Mouse (Mus musculus): ENCODE measurements around the gene Dnajc11. TPM values are rescaled to one million over a fixed set of nuclear protein-coding genes. Genes with fewer than 3 reads are reported as not detected.

Dnajc11 gene
- polyA plus RNA-seq, 1 experiment from 2014 or later, result 78.4 TPM

DNA sequence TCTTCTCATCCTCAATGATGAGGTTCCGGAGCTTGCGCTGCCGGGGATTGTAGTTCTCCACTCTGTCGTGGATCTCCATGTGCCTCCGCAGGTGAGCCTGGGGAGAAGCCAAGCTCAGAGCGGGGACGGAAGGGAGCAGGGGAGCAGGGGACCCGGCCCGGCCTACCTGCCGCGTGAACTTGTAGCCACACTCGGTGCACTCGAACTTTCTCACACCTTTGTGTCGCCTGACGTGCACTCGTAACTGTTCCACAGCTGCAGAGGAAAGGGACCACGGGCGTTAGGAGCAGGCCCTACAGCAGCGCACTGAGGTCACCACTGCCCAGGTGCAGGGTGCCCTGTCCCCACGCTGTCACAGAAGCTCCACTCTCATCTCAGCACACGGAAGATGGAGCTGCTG lies 86.5 kb downstream of the Dnajc11 start:
- H3K4me3 ChIP-seq (ENCODE audit: low read length), result no peak overlapping the region
- H3K9ac ChIP-seq (ENCODE audit: low read depth, low read length), result no peak overlapping the region
- peaks cover 6% of the 10 kb centered on the region for H3K4me1 ChIP-seq (ENCODE audit: control insufficient read depth, insufficient read depth, low read depth, low read length)
- H3K36me3 ChIP-seq (ENCODE audit: control insufficient read depth, insufficient read depth, low read length), result peaks cover 38% of the 10 kb centered on the region
- H3K27ac ChIP-seq (ENCODE audit: low read depth, low read length), result no peak overlapping the region
- H3K9me3 ChIP-seq (ENCODE audit: control insufficient read depth, low read length), result no peaks in the 10 kb centered on the region
- WGBS, result 90% methylated on average over 21 of the region's 21 CpGs
- no peaks in the 10 kb centered on the region for H3K27me3 ChIP-seq (replicated peaks; ENCODE audit: control insufficient read depth, insufficient read depth, low read length)
- no peak overlapping the region for H3K4me2 ChIP-seq (ENCODE audit: low read length)
- no peak for ATAC-seq

GRCm38 (mm10) chr4:152021568-152022097 lies 88.1 kb downstream of the Dnajc11 start:
- H3K27ac ChIP-seq (ENCODE audit: low read depth, low read length), result no peak overlapping the region
- peaks cover 30% of the 10 kb centered on the region for H3K36me3 ChIP-seq (ENCODE audit: control insufficient read depth, insufficient read depth, low read length)
- H3K4me2 ChIP-seq (ENCODE audit: low read length), result no peak overlapping the region
- 75% methylated on average over 12 of the region's 12 CpGs for WGBS
- no peak overlapping the region for H3K9ac ChIP-seq (ENCODE audit: low read depth, low read length)
- no peaks in the 10 kb centered on the region for H3K9me3 ChIP-seq (ENCODE audit: control insufficient read depth, low read length)
- H3K27me3 ChIP-seq (replicated peaks; ENCODE audit: control insufficient read depth, insufficient read depth, low read length), result no peaks in the 10 kb centered on the region
- no peak overlapping the region for H3K4me3 ChIP-seq (ENCODE audit: low read length)
- peaks cover 22% of the 10 kb centered on the region for H3K4me1 ChIP-seq (ENCODE audit: control insufficient read depth, insufficient read depth, low read depth, low read length)
- no peak for ATAC-seq

DNA sequence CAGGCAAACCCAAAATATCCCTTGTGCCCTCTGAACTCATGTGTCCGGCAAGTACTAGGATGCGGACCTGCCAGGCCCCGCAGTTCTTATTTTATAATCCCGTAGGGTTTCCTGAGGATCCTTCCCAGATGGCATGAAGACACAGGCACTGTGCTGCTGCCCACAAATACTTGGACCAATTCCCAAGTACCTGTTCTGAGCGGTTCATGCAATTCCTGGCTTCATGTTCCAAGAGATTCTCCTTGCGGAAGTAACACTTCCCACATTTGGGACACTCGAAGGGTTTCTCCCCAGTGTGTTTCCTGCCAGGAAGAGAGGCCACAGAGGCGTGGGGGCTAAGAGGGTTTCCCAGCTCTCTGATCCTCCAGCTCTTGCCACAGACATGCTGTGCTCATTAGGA lies 89.0 kb downstream of the Dnajc11 start:
- H3K27me3 ChIP-seq (replicated peaks; ENCODE audit: control insufficient read depth, insufficient read depth, low read length), result no peaks in the 10 kb centered on the region
- H3K4me1 ChIP-seq (ENCODE audit: control insufficient read depth, insufficient read depth, low read depth, low read length), result peaks cover 26% of the 10 kb centered on the region
- ATAC-seq, result no peak
- H3K4me3 ChIP-seq (ENCODE audit: low read length), result no peak overlapping the region
- peaks cover 30% of the 10 kb centered on the region for H3K36me3 ChIP-seq (ENCODE audit: control insufficient read depth, insufficient read depth, low read length)
- no peak overlapping the region for H3K9ac ChIP-seq (ENCODE audit: low read depth, low read length)
- H3K9me3 ChIP-seq (ENCODE audit: control insufficient read depth, low read length), result no peaks in the 10 kb centered on the region
- 94% methylated on average over 8 of the region's 8 CpGs for WGBS
- H3K4me2 ChIP-seq (ENCODE audit: low read length), result no peak overlapping the region
- no peak overlapping the region for H3K27ac ChIP-seq (ENCODE audit: low read depth, low read length)

DNA sequence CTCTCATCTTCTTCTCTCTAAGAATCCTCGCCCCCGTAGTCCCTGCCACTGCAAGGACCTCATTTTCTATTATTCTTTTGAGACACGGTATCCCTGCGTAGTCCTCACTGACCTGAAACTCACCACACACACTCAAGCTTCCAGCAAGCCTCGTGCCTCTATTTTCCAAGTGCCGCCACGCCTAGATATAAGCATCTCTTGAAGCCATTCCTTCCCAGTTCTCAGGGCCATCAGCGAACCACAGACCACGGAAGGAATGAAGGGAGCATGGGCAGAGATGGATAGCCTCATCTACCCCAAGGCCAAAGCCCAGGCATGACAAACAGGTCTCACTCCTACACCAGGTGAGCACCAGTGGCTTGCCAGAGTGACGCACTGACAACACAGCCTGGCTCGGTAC lies 91.0 kb downstream of the Dnajc11 start:
- H3K9ac ChIP-seq (ENCODE audit: low read depth, low read length), result no peak overlapping the region
- no peaks in the 10 kb centered on the region for H3K9me3 ChIP-seq (ENCODE audit: control insufficient read depth, low read length)
- no peak overlapping the region for H3K4me3 ChIP-seq (ENCODE audit: low read length)
- 92% methylated on average over 11 of the region's 11 CpGs for WGBS
- no peak overlapping the region for H3K4me2 ChIP-seq (ENCODE audit: low read length)
- no peak overlapping the region for H3K27ac ChIP-seq (ENCODE audit: low read depth, low read length)
- H3K36me3 ChIP-seq (ENCODE audit: control insufficient read depth, insufficient read depth, low read length), result peaks cover 24% of the 10 kb centered on the region
- no peaks in the 10 kb centered on the region for H3K27me3 ChIP-seq (replicated peaks; ENCODE audit: control insufficient read depth, insufficient read depth, low read length)
- peaks cover 38% of the 10 kb centered on the region for H3K4me1 ChIP-seq (ENCODE audit: control insufficient read depth, insufficient read depth, low read depth, low read length)
- ATAC-seq, result no peak

DNA sequence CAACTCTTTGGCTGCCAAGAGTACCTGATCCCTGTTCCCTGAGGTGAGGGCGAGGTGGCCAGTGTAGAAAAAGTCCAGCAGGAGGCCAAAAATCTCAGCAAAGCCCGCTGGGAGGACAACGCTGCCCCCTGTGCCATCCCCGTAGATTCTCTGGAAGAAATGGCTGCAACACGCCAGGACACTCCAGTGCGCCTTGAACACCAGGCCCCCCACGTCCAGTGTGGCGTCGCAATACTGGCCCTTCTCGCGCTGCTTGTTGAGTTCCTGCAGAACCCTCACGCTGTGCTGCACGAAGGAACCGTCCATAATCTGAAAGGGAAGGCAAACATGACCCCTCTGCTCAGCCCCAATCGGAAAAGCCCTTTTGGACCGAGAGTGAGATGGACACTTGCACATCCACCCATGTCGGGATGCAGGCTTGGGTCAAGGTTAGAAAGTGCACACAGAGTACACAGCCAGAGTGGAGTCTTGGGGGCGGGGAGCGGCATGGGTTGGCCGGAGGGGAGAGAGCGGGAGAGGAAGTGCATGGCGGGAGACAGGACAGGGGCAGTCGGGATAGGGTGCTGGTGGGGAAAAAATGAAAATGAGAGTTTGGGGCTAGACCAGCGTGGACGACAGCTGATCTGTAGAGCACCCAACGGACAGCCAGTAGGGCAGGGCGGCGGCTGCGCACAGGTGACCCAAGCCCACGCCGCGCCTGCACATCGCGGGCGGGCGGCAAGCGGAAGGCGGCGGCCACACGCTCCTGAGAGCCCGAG lies 93.4 kb downstream of the Dnajc11 start:
- H3K4me1 ChIP-seq (ENCODE audit: control insufficient read depth, insufficient read depth, low read depth, low read length), result peaks cover 45% of the 10 kb centered on the region
- H3K9ac ChIP-seq (ENCODE audit: low read depth, low read length), result peak overlapping the region; percentile 75
- peaks cover 5% of the 10 kb centered on the region; the same call in 1 of the 2 replicates for H3K36me3 ChIP-seq (ENCODE audit: control insufficient read depth, insufficient read depth, low read length)
- ATAC-seq, result peak; percentile 67
- no peaks in the 10 kb centered on the region for H3K9me3 ChIP-seq (ENCODE audit: control insufficient read depth, low read length)
- H3K27me3 ChIP-seq (replicated peaks; ENCODE audit: control insufficient read depth, insufficient read depth, low read length), result 0 out of 2 replicates have a peak, but pooled peaks cover under 1% of the 10 kb centered on the region
- peak overlapping the region; percentile 75 for H3K4me3 ChIP-seq (ENCODE audit: low read length)
- peak overlapping the region; percentile 97 for H3K4me2 ChIP-seq (ENCODE audit: low read length)
- peak overlapping the region; percentile 73 for H3K27ac ChIP-seq (ENCODE audit: low read depth, low read length)
- WGBS, result 5% methylated on average over 26 of the region's 41 CpGs

GRCm38 (mm10) chr4:152027524-152027923 lies 94.0 kb downstream of the Dnajc11 start, which contains the start of gene Zbtb48:
Zbtb48 (minus strand) TSS chr4:152027671.
- Histone ChIP-seq H3K9ac (ENCODE audit: low read depth, low read length) (peak within 1 kb of the TSS; percentile 75), H3K4me3 (ENCODE audit: low read length) (peak within 1 kb of the TSS; percentile 75), H3K4me2 (ENCODE audit: low read length) (peak within 1 kb of the TSS; percentile 97), H3K27me3 (replicated peaks; ENCODE audit: control insufficient read depth, insufficient read depth, low read length) (0 out of 2 replicates have a peak, but pooled peaks cover 2% of the 10 kb centered on the region), H3K9me3 (ENCODE audit: control insufficient read depth, low read length) (no peaks in the 10 kb centered on the region), H3K36me3 (ENCODE audit: control insufficient read depth, insufficient read depth, low read length) (0 out of 2 replicates have a peak, but pooled peaks cover 2% of the 10 kb centered on the region), H3K4me1 (ENCODE audit: control insufficient read depth, insufficient read depth, low read depth, low read length) (peaks cover 45% of the 10 kb centered on the region), H3K27ac (ENCODE audit: low read depth, low read length) (peak within 1 kb of the TSS; percentile 73)
- WGBS, result under 1% methylated on average over 33 of the region's 35 CpGs
- ATAC-seq, result peak; percentile 98

DNA sequence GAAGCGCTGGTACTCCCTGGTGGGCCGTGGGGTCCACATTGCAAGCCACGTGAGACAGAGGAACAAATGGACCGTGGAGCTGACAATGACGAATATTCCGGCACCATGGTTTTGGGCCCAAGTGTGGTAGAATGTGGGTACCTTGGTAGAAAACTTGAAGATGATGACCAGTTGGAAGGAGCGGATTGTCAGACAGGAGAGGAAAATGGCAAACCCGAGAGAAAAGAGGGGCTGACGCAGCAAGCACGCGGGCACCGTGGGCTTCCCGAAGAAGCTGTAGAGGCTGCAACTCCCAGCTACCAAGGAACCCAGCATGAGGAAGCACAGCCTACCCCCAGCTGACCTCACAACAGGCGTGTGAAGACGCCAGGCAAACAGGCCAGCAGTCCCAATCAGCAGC lies 95.0 kb downstream of the Dnajc11 start:
- Histone ChIP-seq H3K27me3 (replicated peaks; ENCODE audit: control insufficient read depth, insufficient read depth, low read length) (peaks cover 2% of the 10 kb centered on the region; the same call in 1 of the 2 replicates), H3K27ac (ENCODE audit: low read depth, low read length) (no peak overlapping the region), H3K4me2 (ENCODE audit: low read length) (peak overlapping the region; percentile 97), H3K4me3 (ENCODE audit: low read length) (peak overlapping the region; percentile 75), H3K4me1 (ENCODE audit: control insufficient read depth, insufficient read depth, low read depth, low read length) (peaks cover 45% of the 10 kb centered on the region), H3K9me3 (ENCODE audit: control insufficient read depth, low read length) (no peaks in the 10 kb centered on the region), H3K36me3 (ENCODE audit: control insufficient read depth, insufficient read depth, low read length) (0 out of 2 replicates have a peak, but pooled peaks cover 2% of the 10 kb centered on the region), H3K9ac (ENCODE audit: low read depth, low read length) (peak overlapping the region; percentile 75)
- no peak for ATAC-seq
- 53% methylated on average over 15 of the region's 15 CpGs for WGBS

DNA sequence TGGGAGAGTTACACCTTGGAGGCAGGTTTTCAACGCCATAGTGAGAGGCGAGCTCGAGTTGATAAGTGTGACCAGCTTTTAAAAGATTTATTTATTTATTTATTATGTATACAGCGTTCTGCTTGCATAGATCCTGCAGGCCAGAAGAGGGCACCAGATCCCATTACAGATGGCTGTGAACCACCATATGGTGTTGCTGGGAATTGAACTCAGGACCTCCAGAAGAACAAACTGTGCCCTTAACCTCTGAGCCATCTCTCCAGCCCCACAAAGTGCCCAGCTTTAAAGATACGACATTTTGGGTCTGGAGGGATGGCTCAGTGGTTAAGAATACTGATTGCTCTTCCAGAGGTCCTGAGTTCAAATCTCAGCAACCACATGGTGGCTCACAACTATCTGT lies 95.6 kb downstream of the Dnajc11 start:
- no peak for ATAC-seq
- Histone ChIP-seq H3K27me3 (replicated peaks; ENCODE audit: control insufficient read depth, insufficient read depth, low read length) (peaks cover 2% of the 10 kb centered on the region; the same call in 1 of the 2 replicates), H3K36me3 (ENCODE audit: control insufficient read depth, insufficient read depth, low read length) (0 out of 2 replicates have a peak, but pooled peaks cover 2% of the 10 kb centered on the region), H3K9ac (ENCODE audit: low read depth, low read length) (no peak overlapping the region), H3K4me1 (ENCODE audit: control insufficient read depth, insufficient read depth, low read depth, low read length) (peaks cover 45% of the 10 kb centered on the region), H3K4me3 (ENCODE audit: low read length) (no peak overlapping the region), H3K27ac (ENCODE audit: low read depth, low read length) (no peak overlapping the region), H3K4me2 (ENCODE audit: low read length) (peak overlapping the region; percentile 97), H3K9me3 (ENCODE audit: control insufficient read depth, low read length) (no peaks in the 10 kb centered on the region)
- WGBS, result 36% methylated on average over 5 of the region's 5 CpGs

GRCm38 (mm10) chr4:152029997-152030396 lies 96.5 kb downstream of the Dnajc11 start:
- peaks cover 39% of the 10 kb centered on the region for H3K4me1 ChIP-seq (ENCODE audit: control insufficient read depth, insufficient read depth, low read depth, low read length)
- H3K9ac ChIP-seq (ENCODE audit: low read depth, low read length), result 0 out of 2 replicates have a peak overlapping the region, but pooled peaks have one; percentile 5
- H3K27me3 ChIP-seq (replicated peaks; ENCODE audit: control insufficient read depth, insufficient read depth, low read length), result peaks cover 2% of the 10 kb centered on the region; the same call in 1 of the 2 replicates
- no peaks in the 10 kb centered on the region for H3K36me3 ChIP-seq (ENCODE audit: control insufficient read depth, insufficient read depth, low read length)
- H3K4me2 ChIP-seq (ENCODE audit: low read length), result peak overlapping the region; percentile 36; the same call in 1 of the 2 replicates
- 43% methylated on average over 4 of the region's 4 CpGs for WGBS
- H3K9me3 ChIP-seq (ENCODE audit: control insufficient read depth, low read length), result no peaks in the 10 kb centered on the region
- ATAC-seq, result no peak
- no peak overlapping the region for H3K4me3 ChIP-seq (ENCODE audit: low read length)
- no peak overlapping the region for H3K27ac ChIP-seq (ENCODE audit: low read depth, low read length)

Measured in hindbrain, embryonic 16.5 days (tissue).